Mouse (Mus musculus) right cerebral cortex, postnatal 14 days (tissue): Measurements from ENCODE around the gene Spink8.

Source experiments
- DNase-seq: peaks from one replicate; pipeline ENCODE4 v3.0.0; 2022

Spink8 gene

GRCm38 (mm10) chr9:109870983-109871572 is 59.0 kb downstream of the Spink8 start:
- no peak for DNase-seq

- DNase-seq, result peak; percentile 92
Measured at GRCm38 (mm10) chr9:109874797-109875691, 63.0 kb downstream of the Spink8 start, which contains the start of gene Cdc25a. Gene Cdc25a, plus strand, starts transcription at chr9:109875579.

GRCm38 (mm10) chr9:109875695-109876601 is 63.9 kb downstream of the Spink8 start:
- peak; percentile 64 for DNase-seq
